Mouse (Mus musculus) liver, embryonic 14.5 days (tissue): ENCODE data around the gene Mrpl34. TPM values are rescaled to one million over a fixed set of nuclear protein-coding genes. Genes with fewer than 3 reads are reported as not detected.
A peak's percentile ranks its signal among the peaks of the same experiment; 100 is the strongest.

Experiments used
- ATAC-seq: fragments of 200-750 bp; cut with Nextera tagmentation; 2 replicates; pipeline ENCODE4 v1.8.0; 2017; ENCODE audit warnings: moderate number of reproducible peaks, mild to moderate bottlenecking, moderate library complexity; ENCODE audit not compliant: insufficient read depth
- DNase-seq, 3 experiments: peaks; one replicate each; pipeline ENCODE4 v3.0.0-alpha.2; 2012 to 2013; ENCODE audit warnings: low read depth in 3 of 3, low spot score in 3 of 3
- H3K27ac ChIP-seq: fragments of 300-500 bp; sonication (generic); 2 replicates; pipeline ENCODE4 v1.5.1; 2014; ENCODE audit warnings: moderate library complexity, mild to moderate bottlenecking, control low read depth, inconsistent platforms
- H3K27me3 ChIP-seq: fragments of 300-500 bp; sonication (generic); 2 replicates; pipeline ENCODE4 v1.6.1; 2014; ENCODE audit warnings: mild to moderate bottlenecking, low read length, moderate library complexity; ENCODE audit not compliant: control insufficient read depth, insufficient read depth
- H3K36me3 ChIP-seq: fragments of 300-500 bp; sonication (generic); replicated peaks from 2 replicates; pipeline ENCODE4 v1.6.1; 2014; ENCODE audit warnings: low read depth; ENCODE audit not compliant: control insufficient read depth, insufficient read depth
- H3K4me1 ChIP-seq, 2 experiments: fragments of 200-500 bp in 1 of 2; fragments of 300-500 bp in 1 of 2; sonication (generic) in 1 of 2; replicated peaks; 2 replicates each; pipeline ENCODE4 v1.6.1; 2012 to 2014; ENCODE audit warnings: antibody characterized with exemption in 1 of 2, inconsistent platforms in 1 of 2, low read length in 1 of 2; ENCODE audit not compliant: control insufficient read depth in 2 of 2, insufficient read depth in 2 of 2
- H3K4me2 ChIP-seq: fragments of 300-500 bp; sonication (generic); 2 replicates; pipeline ENCODE4 v1.6.1; 2014; ENCODE audit warnings: low read depth, mild to moderate bottlenecking, control low read depth, moderate library complexity
- H3K4me3 ChIP-seq, 2 experiments: fragments of 200-500 bp in 1 of 2; fragments of 300-500 bp in 1 of 2; sonication (generic) in 1 of 2; 2 replicates each; pipeline ENCODE4 v1.5.1; 2012 to 2014; ENCODE audit warnings: low read depth in 2 of 2, low read length in 2 of 2, mild to moderate bottlenecking in 2 of 2, control low read depth in 1 of 2, inconsistent platforms in 1 of 2, moderate library complexity in 1 of 2; ENCODE audit not compliant: insufficient read depth in 1 of 2
- H3K9ac ChIP-seq: fragments of 300-500 bp; sonication (generic); replicated peaks from 2 replicates; pipeline ENCODE4 v1.6.1; 2014; ENCODE audit warnings: mild to moderate bottlenecking, control low read depth, moderate library complexity
- H3K9me3 ChIP-seq: fragments of 300-500 bp; sonication (generic); 2 replicates; pipeline ENCODE4 v1.6.1; 2016; ENCODE audit warnings: low read length, mixed read lengths; ENCODE audit not compliant: control insufficient read depth
- CTCF ChIP-seq: IDR thresholded peaks from 2 replicates; pipeline ENCODE4 v1.5.1; 2016; ENCODE audit warnings: antibody characterized with exemption, low read depth, control low read depth
- EP300 ChIP-seq: IDR thresholded peaks from 2 replicates; pipeline ENCODE4 v1.6.1; 2016; ENCODE audit warnings: antibody characterized with exemption, low read depth
- WGBS: fragments of 180-500 bp; shearing (Covaris S2); extraction: QIAGEN DNeasy Blood & Tissue Kit; methylation state at CpG from one replicate; pipeline ENCODE4 v1.1.7; 2014; ENCODE audit not compliant: insufficient replicate concordance; 5-methylcytosine and 5-hydroxymethylcytosine counted together
- polyA plus RNA-seq, 2 experiments: library from polyadenylated mRNA; depleted of rRNA in 1 of 2; stranded (reverse) in 1 of 2; unstranded in 1 of 2; fragments of >200 nt; fragmentation: Nextera tagmentation in 1 of 2; extraction: Ambion mirVana in 1 of 2; gene quantifications; 2 replicates each; pipeline versions ENCODE4 v1.2.1 to v1.2.3; 2012 to 2014

Mrpl34 gene
- polyA plus RNA-seq, 2 experiments: 45.8 to 109 TPM

DNA sequence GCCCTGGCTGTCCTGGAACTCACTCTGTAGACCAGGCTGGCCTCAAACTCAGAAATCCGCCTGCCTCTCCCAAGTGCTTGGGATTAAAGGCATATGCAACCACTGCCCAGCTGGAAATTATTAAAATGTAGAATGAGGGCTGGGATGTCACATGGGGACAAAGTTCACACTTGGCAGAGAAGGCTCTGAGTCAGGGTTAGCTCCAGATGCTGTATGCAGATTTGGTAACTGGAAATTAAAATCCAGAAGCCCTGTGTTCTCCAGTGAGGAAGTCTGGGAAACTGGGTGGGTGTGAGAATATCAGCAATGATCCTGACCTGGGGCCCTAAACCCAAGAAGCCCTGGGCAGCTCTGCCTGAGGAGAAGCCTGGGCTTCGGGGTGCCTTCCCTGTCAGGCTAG is 44.6 kb downstream of the Mrpl34 start:
- no peak overlapping the region for H3K4me3 ChIP-seq
- ATAC-seq: no peak
- H3K27me3 ChIP-seq: peaks cover 25% of the 10 kb centered on the region
- H3K4me1 ChIP-seq: peaks cover 5 to 7% of the 10 kb centered on the region in 2 experiments; a peak in 3 of 4 replicates
- no peak overlapping the region for H3K4me2 ChIP-seq
- no peak overlapping the region for H3K27ac ChIP-seq
- TF ChIP-seq EP300: no peak
- TF ChIP-seq CTCF: no peak
- no peaks in the 10 kb centered on the region for H3K36me3 ChIP-seq
- WGBS: 57% methylated on average over 2 of the region's 2 CpGs
- H3K9me3 ChIP-seq: no peaks in the 10 kb centered on the region
- no peak overlapping the region for H3K9ac ChIP-seq
- DNase-seq: no peak

DNA sequence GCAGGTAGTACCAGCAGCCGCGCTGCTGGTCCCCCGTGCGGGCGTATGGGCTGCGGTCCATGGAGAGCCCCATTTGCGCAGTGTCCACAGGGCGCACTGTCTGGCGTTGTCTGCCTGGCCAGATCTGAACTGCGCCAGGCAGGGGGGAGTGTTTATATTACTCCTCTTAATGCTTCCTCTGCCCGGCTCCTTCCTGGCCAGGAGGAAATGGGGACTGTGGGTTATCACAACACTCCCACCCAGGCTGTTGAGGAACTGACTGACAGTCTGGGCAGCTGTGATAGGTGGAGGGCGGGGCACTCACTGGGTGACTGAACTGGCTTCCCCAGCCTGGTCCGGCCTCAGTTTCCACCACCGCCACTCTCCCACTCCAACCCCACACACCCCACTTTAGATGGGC is 46.9 kb downstream of the Mrpl34 start, which contains the start of gene Plvap:
TSS of gene Plvap (minus strand) at position 109 of the 400 bp plus-strand sequence.
- DNase-seq: peak; percentile 46 to 56 (median 52)
- TF ChIP-seq EP300 (peak; percentile 77), CTCF (no peak)
- Histone ChIP-seq H3K36me3 (no peaks in the 10 kb centered on the region), H3K4me3 (peak within 1 kb of the TSS; percentile 6 to 34; a peak in 3 of 4 replicates), H3K27me3 (peaks cover 23% of the 10 kb centered on the region), H3K9ac (no peak within 1 kb of the TSS), H3K27ac (no peak within 1 kb of the TSS), H3K9me3 (no peaks in the 10 kb centered on the region), H3K4me2 (peak within 1 kb of the TSS; percentile 62), H3K4me1 (peaks cover 5 to 7% of the 10 kb centered on the region in 2 experiments; a peak in 3 of 4 replicates)
- 6% methylated on average over 14 of the region's 14 CpGs for WGBS
- peak; percentile 87 for ATAC-seq

DNA sequence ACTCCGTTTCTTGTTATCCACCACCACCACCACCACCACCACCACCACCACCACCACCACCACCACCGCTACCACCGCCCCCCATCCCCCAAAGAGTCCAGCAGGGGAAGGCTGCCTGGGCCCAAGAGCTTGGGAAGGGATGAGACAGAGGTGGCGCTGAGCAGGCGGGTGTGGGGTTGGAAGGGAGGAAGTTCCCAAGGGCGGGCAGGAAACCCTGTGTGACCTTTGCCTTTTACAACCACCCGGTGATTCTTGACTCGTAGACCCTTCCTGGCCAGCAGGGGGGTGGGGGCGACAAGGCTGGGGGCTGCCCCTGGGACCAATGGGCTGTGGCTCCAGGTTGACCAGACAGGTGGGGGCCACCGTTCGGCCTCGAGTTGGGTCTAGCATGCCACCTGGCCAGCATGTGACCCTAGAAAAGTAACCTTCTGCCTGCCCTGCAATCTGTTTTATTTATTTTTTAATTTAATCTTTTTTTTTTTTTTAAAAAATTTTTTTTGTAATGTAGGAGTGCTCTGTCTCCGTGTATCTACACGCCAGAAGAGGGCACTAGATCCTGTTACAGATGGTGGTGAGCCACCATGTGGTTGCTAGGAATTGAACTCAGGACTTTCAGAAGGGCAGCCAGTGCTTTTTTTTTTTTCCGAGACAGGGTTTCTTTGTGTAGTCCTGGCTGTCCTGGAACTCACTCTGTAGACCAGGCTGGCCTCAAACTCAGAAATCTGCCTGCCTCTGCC is 48.4 kb downstream of the Mrpl34 start:
- H3K9me3 ChIP-seq: no peaks in the 10 kb centered on the region
- 29% methylated on average over 15 of the region's 15 CpGs for WGBS
- ATAC-seq (no peak), DNase-seq (no peak)
- H3K4me3 ChIP-seq: no peak overlapping the region
- H3K9ac ChIP-seq: no peak overlapping the region
- H3K36me3 ChIP-seq: no peaks in the 10 kb centered on the region
- 0 out of 2 replicates have a peak, but pooled peaks have one; percentile 8 for TF ChIP-seq CTCF
- no peak for TF ChIP-seq EP300
- no peak overlapping the region for H3K27ac ChIP-seq
- H3K4me2 ChIP-seq: no peak overlapping the region
- peaks cover 5 to 7% of the 10 kb centered on the region in 2 experiments; a peak in 3 of 4 replicates for H3K4me1 ChIP-seq
- H3K27me3 ChIP-seq: peaks cover 8% of the 10 kb centered on the region

DNA sequence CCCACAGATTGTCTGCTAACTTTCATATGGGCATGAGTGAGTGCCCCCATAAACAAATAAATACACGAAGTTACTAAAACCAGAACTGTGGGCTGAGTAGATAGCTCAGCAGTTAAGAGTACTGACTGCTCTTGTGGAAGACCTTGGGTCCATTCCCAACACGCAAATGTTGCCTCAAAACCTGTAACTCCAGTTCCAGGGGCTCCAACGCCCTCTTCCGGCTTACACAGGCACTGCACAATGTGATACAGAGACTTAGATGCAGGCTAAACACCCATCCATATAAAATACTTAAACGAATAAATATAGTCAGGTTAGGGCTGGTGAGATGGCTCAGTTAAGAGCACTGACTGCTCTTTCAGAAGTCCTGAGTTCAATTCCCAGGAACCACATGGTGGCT is 50.3 kb downstream of the Mrpl34 start:
- 62% methylated on average over 5 of the region's 5 CpGs for WGBS
- no peaks in the 10 kb centered on the region for H3K27me3 ChIP-seq
- no peaks in the 10 kb centered on the region for H3K9me3 ChIP-seq
- H3K36me3 ChIP-seq: no peaks in the 10 kb centered on the region
- no peak overlapping the region for H3K9ac ChIP-seq
- no peak overlapping the region for H3K4me3 ChIP-seq
- H3K4me1 ChIP-seq: peaks cover 5 to 7% of the 10 kb centered on the region in 2 experiments; a peak in 3 of 4 replicates
- peak; percentile 26; the same call in 1 of the 2 replicates for TF ChIP-seq CTCF
- TF ChIP-seq EP300: no peak
- DNase-seq (no peak), ATAC-seq (no peak)
- no peak overlapping the region for H3K4me2 ChIP-seq
- no peak overlapping the region for H3K27ac ChIP-seq

Other genes with a start within 250 kb of the Mrpl34 start
- gene Myo9b, start 192.2 kb upstream of the Mrpl34 start, polyA plus RNA-seq (2012; rRNA removed): 5.9 and 6.4 TPM in 2 replicates
- 5.8 and 7.0 TPM in 2 replicates for gene Myo9b, start 192.2 kb upstream of the Mrpl34 start, polyA plus RNA-seq (2014; fragmentation: Nextera tagmentation; extraction: Ambion mirVana)
- 16.0 and 23.9 TPM in 2 replicates for gene Haus8, start 192.0 kb upstream of the Mrpl34 start, polyA plus RNA-seq (2012; rRNA removed)
- 47.1 and 51.6 TPM in 2 replicates for gene Haus8, start 192.0 kb upstream of the Mrpl34 start, polyA plus RNA-seq (2014; fragmentation: Nextera tagmentation; extraction: Ambion mirVana)
- gene Use1, start 98.1 kb upstream of the Mrpl34 start, polyA plus RNA-seq (2012; rRNA removed): 41.9 and 57.2 TPM in 2 replicates
- 46.5 and 48.2 TPM in 2 replicates for gene Use1, start 98.1 kb upstream of the Mrpl34 start, polyA plus RNA-seq (2014; fragmentation: Nextera tagmentation; extraction: Ambion mirVana)
- gene Ocel1, start 93.7 kb upstream of the Mrpl34 start, polyA plus RNA-seq (2012; rRNA removed): 2.8 and 3.1 TPM in 2 replicates
- 1.9 and 2.8 TPM in 2 replicates for gene Ocel1, start 93.7 kb upstream of the Mrpl34 start, polyA plus RNA-seq (2014; fragmentation: Nextera tagmentation; extraction: Ambion mirVana)
- 20.8 and 23.4 TPM in 2 replicates for gene Nr2f6, start 83.0 kb upstream of the Mrpl34 start, polyA plus RNA-seq (2012; rRNA removed)
- 19.1 and 22.4 TPM in 2 replicates for gene Nr2f6, start 83.0 kb upstream of the Mrpl34 start, polyA plus RNA-seq (2014; fragmentation: Nextera tagmentation; extraction: Ambion mirVana)
- 3.1 and 3.5 TPM in 2 replicates for gene Ushbp1, start 69.2 kb upstream of the Mrpl34 start, polyA plus RNA-seq (2012; rRNA removed)
- 1.5 and 1.9 TPM in 2 replicates for gene Ushbp1, start 69.2 kb upstream of the Mrpl34 start, polyA plus RNA-seq (2014; fragmentation: Nextera tagmentation; extraction: Ambion mirVana)
- 53.6 and 61.2 TPM in 2 replicates for gene Babam1, start 68.1 kb upstream of the Mrpl34 start, polyA plus RNA-seq (2012; rRNA removed)
- gene Babam1, start 68.1 kb upstream of the Mrpl34 start, polyA plus RNA-seq (2014; fragmentation: Nextera tagmentation; extraction: Ambion mirVana): 50.6 and 52.3 TPM in 2 replicates
- 52.5 and 58.0 TPM in 2 replicates for gene Ankle1, start 58.9 kb upstream of the Mrpl34 start, polyA plus RNA-seq (2012; rRNA removed)
- 17.8 and 19.0 TPM in 2 replicates for gene Ankle1, start 58.9 kb upstream of the Mrpl34 start, polyA plus RNA-seq (2014; fragmentation: Nextera tagmentation; extraction: Ambion mirVana)
- gene Abhd8, start 1.3 kb upstream of the Mrpl34 start, polyA plus RNA-seq (2012; rRNA removed): 6.6 and 7.5 TPM in 2 replicates
- gene Abhd8, start 1.3 kb upstream of the Mrpl34 start, polyA plus RNA-seq (2014; fragmentation: Nextera tagmentation; extraction: Ambion mirVana): 5.3 and 6.8 TPM in 2 replicates
- gene Dda1, start 4.2 kb downstream of the Mrpl34 start, polyA plus RNA-seq (2012; rRNA removed): 24.8 and 25.4 TPM in 2 replicates
- gene Dda1, start 4.2 kb downstream of the Mrpl34 start, polyA plus RNA-seq (2014; fragmentation: Nextera tagmentation; extraction: Ambion mirVana): 34.4 and 36.9 TPM in 2 replicates
- 1.4 and 1.7 TPM in 2 replicates for gene Ano8, start 21.0 kb downstream of the Mrpl34 start, polyA plus RNA-seq (2012; rRNA removed)
- gene Ano8, start 21.0 kb downstream of the Mrpl34 start, polyA plus RNA-seq (2014; fragmentation: Nextera tagmentation; extraction: Ambion mirVana): 0.14 and 0.15 TPM in 2 replicates
- gene Gtpbp3, start 23.1 kb downstream of the Mrpl34 start, polyA plus RNA-seq (2012; rRNA removed): 9.2 and 10.0 TPM in 2 replicates
- gene Gtpbp3, start 23.1 kb downstream of the Mrpl34 start, polyA plus RNA-seq (2014; fragmentation: Nextera tagmentation; extraction: Ambion mirVana): 1.3 and 1.8 TPM in 2 replicates
- 15.4 and 16.8 TPM in 2 replicates for gene Plvap, start 46.8 kb downstream of the Mrpl34 start, polyA plus RNA-seq (2012; rRNA removed)
- gene Plvap, start 46.8 kb downstream of the Mrpl34 start, polyA plus RNA-seq (2014; fragmentation: Nextera tagmentation; extraction: Ambion mirVana): 15.9 and 18.4 TPM in 2 replicates
- 0.09 and 0.11 TPM in 2 replicates for gene Ccdc194, start 60.8 kb downstream of the Mrpl34 start, polyA plus RNA-seq (2012; rRNA removed)
- 0.19 TPM in 1 of 2 replicates, not detected in the other for gene Ccdc194, start 60.8 kb downstream of the Mrpl34 start, polyA plus RNA-seq (2014; fragmentation: Nextera tagmentation; extraction: Ambion mirVana)
- 41.1 and 44.4 TPM in 2 replicates for gene Bst2, start 72.5 kb downstream of the Mrpl34 start, polyA plus RNA-seq (2012; rRNA removed)
- 12.2 and 14.2 TPM in 2 replicates for gene Bst2, start 72.5 kb downstream of the Mrpl34 start, polyA plus RNA-seq (2014; fragmentation: Nextera tagmentation; extraction: Ambion mirVana)
- 21.1 and 25.6 TPM in 2 replicates for gene Mvb12a, start 78.0 kb downstream of the Mrpl34 start, polyA plus RNA-seq (2012; rRNA removed)
- 31.1 and 35.2 TPM in 2 replicates for gene Mvb12a, start 78.0 kb downstream of the Mrpl34 start, polyA plus RNA-seq (2014; fragmentation: Nextera tagmentation; extraction: Ambion mirVana)
- 0.13 and 0.25 TPM in 2 replicates for gene Tmem221, start 93.9 kb downstream of the Mrpl34 start, polyA plus RNA-seq (2012; rRNA removed)
- gene Tmem221, start 93.9 kb downstream of the Mrpl34 start, polyA plus RNA-seq (2014; fragmentation: Nextera tagmentation; extraction: Ambion mirVana): 0.37 and 0.39 TPM in 2 replicates
- not detected in 2 replicates for gene Nxnl1, start 101.6 kb downstream of the Mrpl34 start, polyA plus RNA-seq (2012; rRNA removed)
- 0.06 TPM in 2 replicates for gene Nxnl1, start 101.6 kb downstream of the Mrpl34 start, polyA plus RNA-seq (2014; fragmentation: Nextera tagmentation; extraction: Ambion mirVana)
- gene Slc27a1, start 103.9 kb downstream of the Mrpl34 start, polyA plus RNA-seq (2012; rRNA removed): 1.9 and 2.4 TPM in 2 replicates
- gene Slc27a1, start 103.9 kb downstream of the Mrpl34 start, polyA plus RNA-seq (2014; fragmentation: Nextera tagmentation; extraction: Ambion mirVana): 0.28 and 0.71 TPM in 2 replicates
- gene Pgls, start 127.2 kb downstream of the Mrpl34 start, polyA plus RNA-seq (2012; rRNA removed): 45.6 and 58.5 TPM in 2 replicates
- 104 and 105 TPM in 2 replicates for gene Pgls, start 127.2 kb downstream of the Mrpl34 start, polyA plus RNA-seq (2014; fragmentation: Nextera tagmentation; extraction: Ambion mirVana)
- gene Fam129c, start 132.7 kb downstream of the Mrpl34 start, polyA plus RNA-seq (2012; rRNA removed): 1.1 TPM in 2 replicates
- 0.56 and 0.99 TPM in 2 replicates for gene Fam129c, start 132.7 kb downstream of the Mrpl34 start, polyA plus RNA-seq (2014; fragmentation: Nextera tagmentation; extraction: Ambion mirVana)
- 30.9 and 31.4 TPM in 2 replicates for gene Colgalt1, start 146.0 kb downstream of the Mrpl34 start, polyA plus RNA-seq (2012; rRNA removed)
- gene Colgalt1, start 146.0 kb downstream of the Mrpl34 start, polyA plus RNA-seq (2014; fragmentation: Nextera tagmentation; extraction: Ambion mirVana): 20.5 and 20.7 TPM in 2 replicates
- gene Unc13a, start 206.8 kb downstream of the Mrpl34 start, polyA plus RNA-seq (2012; rRNA removed): 0.13 and 0.15 TPM in 2 replicates
- gene Unc13a, start 206.8 kb downstream of the Mrpl34 start, polyA plus RNA-seq (2014; fragmentation: Nextera tagmentation; extraction: Ambion mirVana): 0.18 and 0.34 TPM in 2 replicates
- 3.8 and 4.0 TPM in 2 replicates for gene Jak3, start 211.3 kb downstream of the Mrpl34 start, polyA plus RNA-seq (2012; rRNA removed)
- 3.0 and 3.1 TPM in 2 replicates for gene Jak3, start 211.3 kb downstream of the Mrpl34 start, polyA plus RNA-seq (2014; fragmentation: Nextera tagmentation; extraction: Ambion mirVana)
- 0.48 and 0.73 TPM in 2 replicates for gene Insl3, start 224.3 kb downstream of the Mrpl34 start, polyA plus RNA-seq (2012; rRNA removed)
- 1.2 and 1.5 TPM in 2 replicates for gene Insl3, start 224.3 kb downstream of the Mrpl34 start, polyA plus RNA-seq (2014; fragmentation: Nextera tagmentation; extraction: Ambion mirVana)
- gene B3gnt3, start 236.8 kb downstream of the Mrpl34 start, polyA plus RNA-seq (2012; rRNA removed): 2.2 and 2.5 TPM in 2 replicates
- 1.8 and 2.0 TPM in 2 replicates for gene B3gnt3, start 236.8 kb downstream of the Mrpl34 start, polyA plus RNA-seq (2014; fragmentation: Nextera tagmentation; extraction: Ambion mirVana)